Mouse (Mus musculus) embryonic facial prominence, embryonic 13.5 days (tissue): Measurements from ENCODE around the gene Gsc. TPM values are rescaled to one million over a fixed set of nuclear protein-coding genes. Genes with fewer than 3 reads are reported as not detected.

Experiments used
- ATAC-seq: fragments of 200-750 bp; cut with Nextera tagmentation; 2 replicates; pipeline ENCODE4 v1.8.0; 2017; ENCODE audit warnings: low read depth; ENCODE audit not compliant: insufficient number of reproducible peaks, insufficient read depth, low FRiP score, low TSS enrichment
- H3K27ac ChIP-seq: fragments of 300-500 bp; sonication (generic); 2 replicates; pipeline ENCODE4 v1.5.1; 2015; ENCODE audit warnings: moderate library complexity, mild to moderate bottlenecking, inconsistent platforms
- H3K27me3 ChIP-seq: fragments of 300-500 bp; sonication (generic); 2 replicates; pipeline ENCODE4 v1.6.1; 2015; ENCODE audit warnings: mild to moderate bottlenecking, inconsistent platforms
- H3K36me3 ChIP-seq: fragments of 300-500 bp; sonication (generic); 2 replicates; pipeline ENCODE4 v1.6.1; 2015; ENCODE audit warnings: mild to moderate bottlenecking, inconsistent platforms
- H3K4me1 ChIP-seq: fragments of 300-500 bp; sonication (generic); 2 replicates; pipeline ENCODE4 v1.6.1; 2015; ENCODE audit warnings: inconsistent platforms
- H3K4me2 ChIP-seq: fragments of 300-500 bp; sonication (generic); 2 replicates; pipeline ENCODE4 v1.6.1; 2015; ENCODE audit warnings: moderate library complexity, mild to moderate bottlenecking, inconsistent platforms
- H3K4me3 ChIP-seq: fragments of 300-500 bp; sonication (generic); 2 replicates; pipeline ENCODE4 v1.5.1; 2015; ENCODE audit warnings: mild to moderate bottlenecking, inconsistent platforms
- H3K9ac ChIP-seq: fragments of 300-500 bp; sonication (generic); 2 replicates; pipeline ENCODE4 v1.6.1; 2015; ENCODE audit warnings: mild to moderate bottlenecking, inconsistent platforms
- H3K9me3 ChIP-seq: fragments of 300-500 bp; sonication (generic); 2 replicates; pipeline ENCODE4 v1.6.1; 2016; ENCODE audit warnings: inconsistent platforms
- WGBS: fragments of 180-500 bp; shearing (Covaris S2); methylation state at CpG from one replicate; pipeline ENCODE4 v1.1.7; 2015; ENCODE audit warnings: mixed read lengths; 5-methylcytosine and 5-hydroxymethylcytosine counted together
- polyA plus RNA-seq: library from polyadenylated mRNA; unstranded; fragments of >200 nt; fragmentation: Nextera tagmentation; extraction: Ambion mirVana; gene quantifications from 2 replicates; pipeline ENCODE4 v1.2.1, GENCODE M21; 2015

The Gsc gene
- polyA plus RNA-seq, 1 experiment from 2014 or later = 22.0 TPM

DNA sequence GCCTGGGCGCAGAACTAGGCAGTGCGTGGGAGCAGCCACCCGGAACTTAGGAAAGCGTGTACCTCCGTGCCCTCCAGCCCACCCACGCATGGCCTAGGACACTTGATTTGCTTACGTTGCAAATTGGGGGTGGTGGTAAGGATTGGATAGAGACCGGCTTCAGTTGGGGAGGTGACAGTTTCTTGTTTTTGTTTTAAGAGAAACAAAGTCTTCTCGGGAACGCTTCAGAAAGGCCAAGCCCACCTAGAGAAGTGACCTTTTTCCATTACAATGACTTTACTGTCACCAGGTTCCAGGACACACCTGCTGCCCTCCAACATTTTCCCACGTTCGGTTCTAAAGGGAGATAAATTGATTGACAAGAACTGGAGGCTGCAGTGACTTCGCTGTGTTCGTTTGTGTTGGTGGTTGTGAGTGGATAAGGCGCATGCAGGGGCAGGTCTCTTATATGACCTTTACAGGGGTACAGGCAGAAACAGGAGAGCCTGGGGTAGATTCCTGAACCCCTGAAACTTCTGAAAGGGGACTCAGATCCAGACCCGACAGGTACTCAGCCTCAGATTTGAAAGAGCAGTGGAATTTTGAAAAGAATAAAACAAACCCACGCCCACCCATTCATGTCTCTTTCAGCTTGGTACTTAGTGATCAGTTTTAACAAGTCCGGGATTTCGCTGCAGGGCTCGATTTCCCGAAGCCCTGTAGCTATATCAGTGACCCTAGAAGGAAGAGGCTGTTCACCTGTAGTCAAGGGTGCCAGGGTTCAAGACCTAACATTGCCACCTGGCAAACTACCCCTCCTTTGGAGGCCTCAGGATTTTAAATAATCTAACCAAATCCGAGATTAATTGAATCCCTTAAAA is 2.0 kb upstream of the Gsc start:
- H3K9me3 ChIP-seq = no peaks in the 10 kb centered on the region
- peak overlapping the region; percentile 91 for H3K9ac ChIP-seq
- peaks cover 83% of the 10 kb centered on the region for H3K27me3 ChIP-seq
- peak overlapping the region; percentile 92 for H3K27ac ChIP-seq
- H3K4me3 ChIP-seq = peak overlapping the region; percentile 71
- no peaks in the 10 kb centered on the region for H3K36me3 ChIP-seq
- ATAC-seq = no peak
- WGBS = 10% methylated on average over 22 of the region's 22 CpGs
- H3K4me2 ChIP-seq = peak overlapping the region; percentile 89
- H3K4me1 ChIP-seq = peaks cover 45% of the 10 kb centered on the region

DNA sequence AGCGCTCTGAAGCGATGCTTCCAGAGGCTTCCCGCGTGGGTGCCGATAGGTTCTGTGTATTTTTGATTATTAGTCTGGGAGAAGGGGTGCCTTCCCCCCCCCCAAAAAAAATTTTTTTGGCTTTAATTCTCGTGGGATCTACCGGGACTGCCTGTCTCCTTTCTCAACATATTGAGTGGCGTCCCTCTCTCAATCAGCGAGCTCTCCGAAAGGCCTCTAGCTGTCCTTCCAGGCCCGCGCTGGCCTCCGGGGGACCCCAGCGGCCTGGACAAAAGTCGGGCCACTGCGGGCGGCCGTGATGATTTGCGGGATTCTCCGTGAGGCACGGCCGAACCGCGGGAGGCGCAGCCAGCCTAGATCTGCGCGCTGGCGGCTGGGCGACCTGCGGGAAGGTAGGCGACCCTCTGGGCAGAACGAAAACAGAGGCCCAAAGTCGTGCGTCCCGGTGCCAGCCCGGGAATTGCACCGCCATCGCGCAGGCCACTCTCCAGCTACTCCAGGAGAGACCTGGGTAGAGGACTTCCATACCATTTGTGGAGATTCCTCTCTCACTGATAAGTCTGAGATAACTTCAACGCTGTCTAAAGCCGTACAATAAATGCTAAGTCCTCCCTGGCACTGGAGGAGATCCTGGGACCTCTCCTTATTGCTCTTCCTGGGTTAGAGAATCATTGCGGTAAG is 1.2 kb upstream of the Gsc start:
- Histone ChIP-seq H3K36me3 (no peaks in the 10 kb centered on the region), H3K4me3 (peak overlapping the region; percentile 71), H3K4me2 (peak overlapping the region; percentile 89), H3K9ac (peak overlapping the region; percentile 91), H3K4me1 (peaks cover 44% of the 10 kb centered on the region), H3K9me3 (no peaks in the 10 kb centered on the region), H3K27ac (peak overlapping the region; percentile 92), H3K27me3 (peaks cover 83% of the 10 kb centered on the region)
- WGBS = 3% methylated on average over 42 of the region's 42 CpGs
- no peak for ATAC-seq

DNA sequence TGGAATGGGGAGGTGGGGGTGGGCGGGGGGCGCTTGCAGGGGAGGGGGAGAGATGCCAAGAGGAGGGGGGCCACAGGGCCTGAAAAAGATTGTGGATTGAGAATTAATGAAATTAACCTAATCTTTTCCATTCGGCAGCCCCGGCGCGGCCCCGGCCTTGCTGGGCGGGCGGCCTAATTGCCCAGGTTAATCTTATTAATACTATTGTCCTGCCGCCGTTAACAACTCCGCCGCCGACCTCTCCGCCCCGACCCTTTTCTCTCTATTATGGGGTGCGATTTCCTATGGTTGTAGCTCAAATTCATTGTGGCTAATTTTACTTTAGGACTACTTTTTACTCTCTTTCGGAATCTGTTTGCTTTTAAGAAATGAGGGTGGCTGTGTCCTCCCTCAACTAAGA is 362 bp upstream of the Gsc start:
- peak overlapping the region; percentile 91 for H3K9ac ChIP-seq
- peak overlapping the region; percentile 92 for H3K27ac ChIP-seq
- peak overlapping the region; percentile 89 for H3K4me2 ChIP-seq
- peaks cover 48% of the 10 kb centered on the region for H3K4me1 ChIP-seq
- WGBS = 2% methylated on average over 17 of the region's 18 CpGs
- peak overlapping the region; percentile 71 for H3K4me3 ChIP-seq
- peaks cover 86% of the 10 kb centered on the region for H3K27me3 ChIP-seq
- ATAC-seq = no peak
- H3K36me3 ChIP-seq = no peaks in the 10 kb centered on the region
- no peaks in the 10 kb centered on the region for H3K9me3 ChIP-seq

DNA sequence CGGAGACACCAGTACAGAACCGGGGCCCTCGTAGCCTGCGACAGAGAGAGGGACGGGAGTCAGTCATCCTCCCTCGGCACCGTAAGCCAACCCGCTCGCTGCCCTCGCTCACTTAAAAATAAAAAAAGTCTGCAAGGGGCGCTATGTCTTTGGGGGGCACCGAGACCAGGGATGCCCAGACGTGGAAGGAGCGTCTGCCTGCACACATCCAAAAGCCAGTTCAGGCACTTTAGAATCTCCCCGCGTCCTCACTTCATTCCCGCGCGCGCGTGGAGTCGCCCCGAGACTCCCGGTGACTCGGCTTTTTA is 958 bp downstream of the Gsc start:
- peak overlapping the region; percentile 71 for H3K4me3 ChIP-seq
- peaks cover 52% of the 10 kb centered on the region for H3K4me1 ChIP-seq
- peak overlapping the region; percentile 91 for H3K9ac ChIP-seq
- WGBS = 0% methylated on average over 25 of the region's 25 CpGs
- H3K9me3 ChIP-seq = no peaks in the 10 kb centered on the region
- H3K4me2 ChIP-seq = peak overlapping the region; percentile 89
- peaks cover 81% of the 10 kb centered on the region for H3K27me3 ChIP-seq
- H3K27ac ChIP-seq = peak overlapping the region; percentile 92
- no peak for ATAC-seq
- no peaks in the 10 kb centered on the region for H3K36me3 ChIP-seq

DNA sequence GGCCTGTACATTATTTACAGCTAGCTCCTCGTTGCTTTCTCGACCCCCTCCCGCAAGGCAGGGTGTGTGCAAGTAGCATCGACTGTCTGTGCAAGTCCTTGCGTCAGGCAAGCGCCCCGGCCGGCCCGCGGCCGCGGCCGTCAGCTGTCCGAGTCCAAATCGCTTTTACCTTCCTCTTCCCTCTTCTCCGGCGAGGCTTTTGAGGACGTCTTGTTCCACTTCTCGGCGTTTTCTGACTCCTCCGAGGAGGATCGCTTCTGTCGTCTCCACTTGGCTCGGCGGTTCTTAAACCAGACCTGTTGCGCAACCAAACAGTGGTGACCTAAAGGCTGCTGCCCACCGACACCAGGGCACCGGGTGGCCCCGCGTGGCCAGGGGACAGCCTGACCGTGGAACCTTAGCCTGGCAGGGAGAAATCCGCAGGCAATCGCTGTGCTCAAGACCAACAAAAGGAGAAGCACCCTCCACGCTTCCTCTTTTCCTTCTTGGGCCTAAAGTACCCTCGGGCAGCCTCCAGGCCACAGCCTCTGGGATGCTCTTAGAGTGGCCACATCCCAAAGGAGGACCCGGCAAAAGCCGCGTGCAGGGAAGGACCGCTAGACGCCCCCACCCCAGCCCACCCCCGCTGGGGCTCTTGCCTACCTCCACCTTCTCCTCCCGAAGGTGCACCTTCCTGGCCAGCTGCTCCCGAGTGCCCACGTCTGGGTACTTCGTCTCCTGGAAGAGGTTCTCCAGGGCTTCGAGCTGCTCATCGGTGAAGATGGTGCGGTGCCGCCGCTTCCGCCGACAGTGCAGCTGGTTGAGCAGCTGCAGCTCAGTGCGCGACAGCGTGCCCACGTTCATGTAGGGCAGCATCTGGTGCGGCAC is 1.5 kb downstream of the Gsc start:
- Histone ChIP-seq H3K9me3 (no peaks in the 10 kb centered on the region), H3K9ac (peak overlapping the region; percentile 91), H3K4me1 (peaks cover 49% of the 10 kb centered on the region), H3K27ac (peak overlapping the region; percentile 92), H3K4me3 (peak overlapping the region; percentile 71), H3K4me2 (peak overlapping the region; percentile 89), H3K27me3 (peaks cover 77% of the 10 kb centered on the region), H3K36me3 (no peaks in the 10 kb centered on the region)
- WGBS = 1% methylated on average over 57 of the region's 57 CpGs
- ATAC-seq = no peak

DNA sequence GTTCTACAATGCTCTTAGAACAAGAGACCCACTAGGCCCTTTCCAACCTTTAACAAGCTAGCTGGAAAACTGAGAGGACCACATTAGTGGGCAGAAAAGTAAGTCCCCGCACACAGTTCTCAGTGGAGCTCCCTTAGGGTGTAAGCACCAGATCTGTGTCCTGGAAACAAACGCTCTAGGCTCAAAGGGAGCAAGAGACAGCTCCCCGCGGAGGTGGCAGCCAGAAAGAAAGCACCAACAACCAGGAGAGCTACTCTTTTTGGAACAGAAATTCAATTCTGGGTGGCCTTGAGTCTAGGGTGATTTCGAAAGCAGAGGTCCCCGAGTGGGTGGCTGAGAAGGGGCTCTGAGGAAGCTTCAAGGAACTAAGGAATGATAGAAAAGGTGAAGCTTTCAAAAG is 2.5 kb downstream of the Gsc start:
- Histone ChIP-seq H3K27ac (peak overlapping the region; percentile 44), H3K4me1 (peaks cover 54% of the 10 kb centered on the region), H3K4me3 (peak overlapping the region; percentile 71), H3K27me3 (peaks cover 69% of the 10 kb centered on the region), H3K9me3 (no peaks in the 10 kb centered on the region), H3K9ac (peak overlapping the region; percentile 91), H3K36me3 (no peaks in the 10 kb centered on the region), H3K4me2 (peak overlapping the region; percentile 89)
- 25% methylated on average over 6 of the region's 6 CpGs for WGBS
- ATAC-seq = no peak

DNA sequence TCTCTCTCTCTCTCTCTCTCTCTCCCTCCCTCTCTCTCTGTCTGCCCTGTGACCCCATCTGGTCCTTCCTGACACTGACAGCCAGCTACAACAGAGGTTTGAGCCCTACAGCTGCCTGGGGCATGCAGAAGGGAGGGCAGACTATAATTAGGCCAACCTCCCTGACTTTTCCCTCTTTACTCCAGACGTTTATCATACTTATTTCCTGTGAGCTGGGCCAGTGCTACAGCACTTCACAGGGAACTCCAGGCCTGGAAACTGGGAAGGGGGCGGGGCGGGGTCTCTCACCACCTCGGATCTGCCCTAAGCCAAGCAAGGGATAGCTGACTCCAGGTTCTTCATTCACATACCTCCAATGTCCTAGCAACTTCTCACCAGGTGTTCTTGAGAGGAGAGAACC is 4.3 kb downstream of the Gsc start:
- Histone ChIP-seq H3K36me3 (no peaks in the 10 kb centered on the region), H3K9me3 (no peaks in the 10 kb centered on the region), H3K27ac (no peak overlapping the region), H3K4me1 (peaks cover 54% of the 10 kb centered on the region), H3K4me3 (0 out of 2 replicates have a peak overlapping the region, but pooled peaks have one; percentile 71), H3K27me3 (peaks cover 55% of the 10 kb centered on the region), H3K9ac (peak overlapping the region; percentile 44; the same call in 1 of the 2 replicates), H3K4me2 (peak overlapping the region; percentile 89)
- no peak for ATAC-seq
- 8% methylated on average over 4 of the region's 4 CpGs for WGBS

DNA sequence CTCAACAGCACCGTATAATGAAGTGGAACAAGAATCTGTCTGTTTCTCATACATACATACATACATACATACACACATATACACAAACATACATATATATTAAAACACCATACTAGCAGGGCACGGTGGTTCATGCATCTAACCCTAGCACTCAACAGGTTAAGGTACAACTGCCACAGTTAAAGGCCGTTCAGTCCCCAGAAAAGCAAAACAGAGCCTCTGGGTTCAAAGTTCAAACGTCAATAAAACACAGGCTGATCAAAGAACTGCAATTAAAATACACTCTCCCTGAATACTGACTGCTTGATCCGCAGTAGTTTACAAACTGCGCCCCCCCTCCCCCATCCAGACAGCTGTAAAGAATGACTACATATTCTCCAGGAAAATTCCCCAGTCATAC is 5.8 kb downstream of the Gsc start:
- Histone ChIP-seq H3K27ac (no peak overlapping the region), H3K9me3 (no peaks in the 10 kb centered on the region), H3K36me3 (no peaks in the 10 kb centered on the region), H3K4me3 (no peak overlapping the region), H3K4me1 (peaks cover 44% of the 10 kb centered on the region), H3K4me2 (peak overlapping the region; percentile 36), H3K27me3 (peaks cover 45% of the 10 kb centered on the region), H3K9ac (0 out of 2 replicates have a peak overlapping the region, but pooled peaks have one; percentile 0)
- WGBS = 32% methylated on average over 6 of the region's 6 CpGs
- no peak for ATAC-seq

DNA sequence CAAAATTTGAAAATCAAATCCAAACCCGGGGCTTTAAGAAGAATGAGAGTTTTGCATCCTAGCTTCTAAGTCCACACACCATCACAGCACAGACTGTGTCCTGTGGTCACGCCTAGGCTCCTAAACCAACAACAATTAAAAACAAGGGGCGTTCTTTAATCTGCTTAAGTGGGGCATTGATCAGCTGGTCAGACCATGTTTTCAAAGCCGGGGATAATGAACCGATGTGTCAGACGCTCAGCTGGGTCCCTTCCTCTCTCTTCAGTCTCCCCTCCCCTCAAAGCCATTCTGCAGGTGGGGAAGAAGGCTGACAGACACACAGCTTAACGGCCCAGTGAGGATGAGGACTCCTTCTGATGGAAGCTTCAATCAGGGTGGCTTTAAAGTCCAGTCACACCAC is 6.2 kb downstream of the Gsc start:
- no peak overlapping the region for H3K4me2 ChIP-seq
- WGBS = 32% methylated on average over 7 of the region's 7 CpGs
- H3K27me3 ChIP-seq = peaks cover 41% of the 10 kb centered on the region

DNA sequence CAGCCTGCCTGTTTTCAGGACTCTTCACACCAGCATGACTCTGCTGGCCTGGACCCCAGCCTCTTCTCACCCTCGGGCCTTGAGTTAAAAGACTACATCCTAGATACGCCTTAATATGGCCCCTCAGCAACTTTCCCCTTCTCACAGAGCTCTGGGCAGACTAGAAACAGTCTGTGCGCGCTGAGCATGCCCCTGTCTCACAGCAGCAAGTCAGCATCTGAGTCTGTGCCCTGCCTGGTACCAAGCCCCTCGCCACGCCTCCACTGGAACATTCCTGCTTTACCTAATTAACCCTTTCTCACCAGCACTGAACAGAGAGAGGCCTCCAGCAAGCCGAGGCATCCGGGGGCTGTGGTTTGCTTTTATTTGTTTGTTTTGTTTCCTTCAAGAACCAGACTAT is 11.8 kb downstream of the Gsc start:
- ATAC-seq = no peak
- Histone ChIP-seq H3K4me1 (peaks cover 26% of the 10 kb centered on the region), H3K27me3 (peaks cover 4% of the 10 kb centered on the region; the same call in 1 of the 2 replicates), H3K4me2 (no peak overlapping the region), H3K9ac (no peak overlapping the region), H3K36me3 (no peaks in the 10 kb centered on the region), H3K27ac (no peak overlapping the region), H3K9me3 (no peaks in the 10 kb centered on the region), H3K4me3 (no peak overlapping the region)
- WGBS = 22% methylated on average over 8 of the region's 8 CpGs

More for the DNA sequence above, 6.2 kb downstream of the Gsc start:
- peaks cover 42% of the 10 kb centered on the region for H3K4me1 ChIP-seq
- H3K9ac ChIP-seq = no peak overlapping the region
- no peak overlapping the region for H3K27ac ChIP-seq
- ATAC-seq = no peak
- no peaks in the 10 kb centered on the region for H3K9me3 ChIP-seq
- H3K4me3 ChIP-seq = no peak overlapping the region
- H3K36me3 ChIP-seq = no peaks in the 10 kb centered on the region

DNA sequence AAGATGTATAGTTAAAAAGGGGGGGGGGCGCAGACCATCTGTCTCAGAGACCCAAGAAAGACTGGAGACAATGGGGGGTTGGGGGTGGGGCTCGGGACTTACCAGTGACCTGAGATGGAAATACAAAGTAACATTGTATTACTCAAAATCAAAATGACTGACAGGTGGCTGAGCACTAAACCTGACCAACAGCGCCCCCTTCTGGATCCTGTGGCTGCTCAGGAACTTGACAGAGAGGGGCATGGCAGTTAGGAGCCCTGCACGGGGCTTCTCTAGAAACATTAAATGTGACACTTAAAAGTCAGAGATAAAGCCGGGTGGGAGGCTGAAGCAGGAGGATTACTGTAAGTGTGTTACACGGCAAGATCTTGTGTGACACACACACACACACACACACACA is 13.8 kb downstream of the Gsc start:
- H3K9me3 ChIP-seq = no peaks in the 10 kb centered on the region
- no peak for ATAC-seq
- H3K4me2 ChIP-seq = no peak overlapping the region
- no peaks in the 10 kb centered on the region for H3K36me3 ChIP-seq
- H3K4me1 ChIP-seq = peaks cover 18% of the 10 kb centered on the region
- no peak overlapping the region for H3K9ac ChIP-seq
- WGBS = 63% methylated on average over 6 of the region's 6 CpGs
- H3K4me3 ChIP-seq = no peak overlapping the region
- no peak overlapping the region for H3K27ac ChIP-seq
- peaks cover 4% of the 10 kb centered on the region; the same call in 1 of the 2 replicates for H3K27me3 ChIP-seq
